Mouse (Mus musculus) liver, embryonic 16.5 days (tissue): ENCODE results near the gene Mymx. TPM values are rescaled to one million over a fixed set of nuclear protein-coding genes. Genes with fewer than 3 reads are reported as not detected.

ENCODE experiments used
- ATAC-seq: fragments of 200-750 bp; cut with Nextera tagmentation; 2 replicates; pipeline ENCODE4 v1.8.0; 2017; ENCODE audit warnings: low read depth, mild to moderate bottlenecking, moderate number of reproducible peaks, moderate library complexity
- H3K27ac ChIP-seq: fragments of 300-500 bp; sonication (generic); 2 replicates; pipeline ENCODE4 v1.5.1; 2014; ENCODE audit warnings: mild to moderate bottlenecking, low read length
- H3K27me3 ChIP-seq: fragments of 300-500 bp; sonication (generic); 2 replicates; pipeline ENCODE4 v1.6.1; 2014; ENCODE audit warnings: low read depth, low read length, mixed read lengths; ENCODE audit not compliant: control insufficient read depth, insufficient read depth
- H3K36me3 ChIP-seq: fragments of 300-500 bp; sonication (generic); 2 replicates; pipeline ENCODE4 v1.6.1; 2014; ENCODE audit warnings: mild to moderate bottlenecking; ENCODE audit not compliant: control insufficient read depth, insufficient read depth
- H3K4me1 ChIP-seq: fragments of 300-500 bp; sonication (generic); 2 replicates; pipeline ENCODE4 v1.6.1; 2014; ENCODE audit warnings: low read depth, low read length, mixed read lengths; ENCODE audit not compliant: control insufficient read depth
- H3K4me2 ChIP-seq: fragments of 300-500 bp; sonication (generic); 2 replicates; pipeline ENCODE4 v1.6.1; 2014; ENCODE audit warnings: low read depth, low read length, mixed read lengths
- H3K4me3 ChIP-seq: fragments of 300-500 bp; sonication (generic); 2 replicates; pipeline ENCODE4 v1.5.1; 2014; ENCODE audit warnings: low read depth, mild to moderate bottlenecking, low read length
- H3K9ac ChIP-seq: fragments of 300-500 bp; sonication (generic); 2 replicates; pipeline ENCODE4 v1.6.1; 2014; ENCODE audit warnings: low read depth, low read length
- H3K9me3 ChIP-seq: fragments of 300-500 bp; sonication (generic); replicated peaks from 2 replicates; pipeline ENCODE4 v1.6.1; 2016; ENCODE audit warnings: low read length; ENCODE audit not compliant: control insufficient read depth
- WGBS: fragments of 180-500 bp; shearing (Covaris S2); extraction: QIAGEN DNeasy Blood & Tissue Kit; methylation state at CpG from one replicate; pipeline ENCODE4 v1.1.7; 2014; ENCODE audit not compliant: insufficient replicate concordance; 5-methylcytosine and 5-hydroxymethylcytosine counted together
- polyA plus RNA-seq: library from polyadenylated mRNA; unstranded; fragments of >200 nt; fragmentation: Nextera tagmentation; extraction: Ambion mirVana; gene quantifications from 2 replicates; pipeline ENCODE4 v1.2.1, GENCODE M21; 2015

Mymx gene
- polyA plus RNA-seq, 1 experiment from 2014 or later, result 0.35 TPM

DNA sequence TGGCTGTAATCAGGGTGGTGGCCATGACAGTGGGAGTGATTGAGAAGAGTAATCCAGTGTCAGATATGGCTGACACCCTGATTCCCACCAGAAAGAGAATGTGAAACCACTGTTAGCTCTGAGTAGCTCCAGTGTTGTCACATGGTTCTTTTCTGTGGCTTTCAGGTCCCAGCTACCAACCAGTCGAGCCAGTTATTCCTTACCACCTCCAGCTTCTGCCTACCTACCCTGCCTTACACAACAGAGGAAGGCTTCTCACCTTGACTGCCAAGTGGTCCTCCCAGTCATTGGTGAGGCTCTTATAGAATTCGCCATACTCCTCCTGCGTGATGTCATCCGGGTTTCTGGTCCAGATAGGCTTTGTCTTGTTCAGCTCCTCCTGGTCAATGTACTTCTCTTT, 31.9 kb downstream of the Mymx start:
- WGBS, result 69% methylated on average over 4 of the region's 4 CpGs
- Histone ChIP-seq H3K9ac (no peak overlapping the region), H3K27ac (no peak overlapping the region), H3K4me3 (no peak overlapping the region), H3K36me3 (peaks cover 52% of the 10 kb centered on the region), H3K4me2 (no peak overlapping the region), H3K27me3 (no peaks in the 10 kb centered on the region), H3K9me3 (no peaks in the 10 kb centered on the region), H3K4me1 (peaks cover 29% of the 10 kb centered on the region)
- no peak for ATAC-seq

DNA sequence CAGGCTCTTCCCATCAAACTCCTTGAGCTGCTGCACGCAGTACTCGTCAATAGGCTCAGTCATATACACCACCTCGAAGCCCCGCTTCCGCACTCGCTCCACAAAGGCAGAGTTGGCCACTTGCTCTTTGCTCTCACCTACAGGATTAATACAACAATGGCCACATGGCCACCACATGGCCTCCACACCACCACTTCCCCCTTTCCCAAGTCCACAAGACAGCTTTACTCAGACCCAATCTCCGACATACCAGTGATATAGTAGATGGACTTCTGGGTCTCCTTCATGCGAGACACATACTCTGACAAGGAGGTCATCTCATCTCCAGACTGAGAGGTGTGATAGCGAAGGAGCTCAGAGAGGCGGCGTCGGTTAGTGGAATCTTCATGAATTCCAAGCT, 32.9 kb downstream of the Mymx start:
- peaks cover 27% of the 10 kb centered on the region for H3K4me1 ChIP-seq
- no peak overlapping the region for H3K9ac ChIP-seq
- WGBS, result 85% methylated on average over 12 of the region's 12 CpGs
- no peak overlapping the region for H3K4me2 ChIP-seq
- no peaks in the 10 kb centered on the region for H3K27me3 ChIP-seq
- no peak for ATAC-seq
- no peaks in the 10 kb centered on the region for H3K9me3 ChIP-seq
- H3K27ac ChIP-seq, result no peak overlapping the region
- H3K4me3 ChIP-seq, result no peak overlapping the region
- H3K36me3 ChIP-seq, result peaks cover 52% of the 10 kb centered on the region

DNA sequence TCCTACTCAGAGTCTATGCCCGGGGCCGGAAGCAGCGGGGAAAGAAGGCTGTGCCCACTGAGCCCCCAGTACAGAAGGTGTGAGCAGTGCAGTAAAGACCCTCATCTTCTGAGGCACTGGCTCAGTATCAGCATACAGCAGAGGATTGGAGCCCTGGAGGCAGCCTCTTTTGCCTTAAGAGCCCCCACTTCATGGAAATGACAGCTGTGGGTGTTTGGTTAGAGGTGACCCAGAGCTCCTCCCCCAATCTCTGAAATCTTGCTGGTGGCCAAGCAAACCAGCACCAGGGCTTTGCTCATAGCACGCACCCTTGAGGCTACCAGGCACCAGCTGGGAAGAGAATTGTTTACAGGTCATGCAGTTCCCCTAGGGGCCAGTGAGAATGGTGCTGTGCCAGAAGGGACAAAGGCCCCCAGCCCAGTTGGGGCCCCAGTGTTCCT, 34.7 kb downstream of the Mymx start:
- peaks cover 23% of the 10 kb centered on the region for H3K4me1 ChIP-seq
- peaks cover 52% of the 10 kb centered on the region for H3K36me3 ChIP-seq
- no peaks in the 10 kb centered on the region for H3K27me3 ChIP-seq
- 40% methylated on average over 4 of the region's 4 CpGs for WGBS
- no peak overlapping the region for H3K4me3 ChIP-seq
- H3K4me2 ChIP-seq, result no peak overlapping the region
- no peaks in the 10 kb centered on the region for H3K9me3 ChIP-seq
- H3K9ac ChIP-seq, result no peak overlapping the region
- ATAC-seq, result no peak
- no peak overlapping the region for H3K27ac ChIP-seq

DNA sequence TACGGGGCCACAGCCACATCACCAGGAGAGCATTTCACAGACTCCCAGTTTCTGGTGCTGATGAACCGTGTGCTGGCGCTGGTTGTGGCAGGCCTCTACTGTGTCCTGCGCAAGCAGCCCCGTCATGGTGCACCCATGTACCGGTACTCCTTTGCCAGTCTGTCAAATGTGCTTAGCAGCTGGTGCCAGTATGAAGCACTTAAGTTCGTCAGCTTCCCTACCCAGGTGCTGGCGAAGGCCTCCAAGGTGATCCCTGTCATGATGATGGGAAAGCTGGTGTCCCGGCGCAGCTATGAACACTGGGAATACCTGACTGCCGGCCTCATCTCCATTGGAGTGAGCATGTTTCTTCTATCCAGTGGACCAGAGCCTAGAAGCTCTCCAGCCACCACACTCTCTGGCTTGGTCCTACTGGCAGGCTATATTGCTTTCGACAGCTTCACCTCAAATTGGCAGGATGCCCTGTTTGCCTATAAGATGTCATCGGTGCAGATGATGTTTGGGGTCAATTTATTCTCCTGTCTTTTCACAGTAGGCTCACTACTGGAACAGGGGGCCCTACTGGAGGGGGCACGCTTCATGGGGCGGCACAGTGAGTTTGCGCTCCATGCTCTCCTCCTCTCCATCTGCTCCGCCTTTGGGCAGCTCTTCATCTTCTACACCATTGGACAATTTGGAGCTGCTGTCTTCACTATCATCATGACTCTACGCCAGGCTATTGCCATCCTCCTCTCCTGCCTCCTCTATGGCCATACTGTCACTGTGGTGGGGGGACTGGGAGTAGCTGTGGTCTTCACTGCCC, 35.3 kb downstream of the Mymx start:
- Histone ChIP-seq H3K9ac (no peak overlapping the region), H3K9me3 (no peaks in the 10 kb centered on the region), H3K4me1 (peaks cover 23% of the 10 kb centered on the region), H3K4me3 (no peak overlapping the region), H3K4me2 (no peak overlapping the region), H3K27me3 (no peaks in the 10 kb centered on the region), H3K27ac (no peak overlapping the region), H3K36me3 (peaks cover 50% of the 10 kb centered on the region)
- WGBS, result 60% methylated on average over 18 of the region's 18 CpGs
- ATAC-seq, result no peak

DNA sequence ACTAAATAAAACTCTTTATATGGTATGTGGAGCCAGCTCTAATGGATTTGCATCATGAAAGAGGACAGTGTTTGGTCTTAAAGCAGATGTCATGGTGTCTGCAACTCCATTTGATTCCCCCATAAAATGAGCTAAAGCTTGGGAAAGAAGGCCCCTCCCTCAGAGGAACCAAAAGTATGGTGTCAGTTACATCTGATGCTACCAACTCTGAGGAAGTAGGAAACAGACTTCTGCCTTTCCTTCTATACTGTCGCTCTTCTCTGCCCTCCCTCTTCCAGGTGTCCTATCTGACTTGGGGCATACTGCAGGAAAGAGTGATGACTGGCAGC, 35.9 kb downstream of the Mymx start:
- H3K4me1 ChIP-seq, result peaks cover 20% of the 10 kb centered on the region
- H3K9me3 ChIP-seq, result no peaks in the 10 kb centered on the region
- H3K4me3 ChIP-seq, result no peak overlapping the region
- no peak overlapping the region for H3K4me2 ChIP-seq
- WGBS, result 46% methylated on average over 1 of the region's 1 CpGs
- H3K27ac ChIP-seq, result no peak overlapping the region
- H3K36me3 ChIP-seq, result peaks cover 44% of the 10 kb centered on the region
- H3K9ac ChIP-seq, result no peak overlapping the region
- ATAC-seq, result no peak
- H3K27me3 ChIP-seq, result no peaks in the 10 kb centered on the region

DNA sequence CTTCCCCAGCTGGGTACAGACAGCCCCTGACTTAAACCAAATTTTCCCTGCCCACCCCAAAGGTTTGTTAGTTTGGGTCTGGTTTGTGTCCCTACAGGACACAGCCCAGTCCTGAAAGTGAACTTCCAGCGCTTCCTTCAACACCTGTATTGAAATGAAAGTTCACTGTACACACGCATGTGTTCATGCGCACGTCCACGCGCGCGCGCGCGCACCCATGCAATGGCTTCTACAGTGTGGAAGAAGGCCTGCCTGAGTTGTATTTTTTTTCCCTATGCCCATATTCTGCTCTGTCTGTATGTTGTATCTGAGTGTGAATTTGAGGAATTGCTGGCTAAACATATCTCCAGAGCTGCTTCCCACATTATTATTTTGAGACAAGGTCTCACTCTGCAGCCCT, 36.8 kb downstream of the Mymx start:
- Histone ChIP-seq H3K4me2 (peak overlapping the region; percentile 77), H3K4me1 (peaks cover 18% of the 10 kb centered on the region), H3K27ac (no peak overlapping the region), H3K9me3 (no peaks in the 10 kb centered on the region), H3K36me3 (peaks cover 35% of the 10 kb centered on the region), H3K4me3 (peak overlapping the region; percentile 69), H3K9ac (peak overlapping the region; percentile 77; the same call in 1 of the 2 replicates), H3K27me3 (no peaks in the 10 kb centered on the region)
- 92% methylated on average over 11 of the region's 11 CpGs for WGBS
- ATAC-seq, result no peak

DNA sequence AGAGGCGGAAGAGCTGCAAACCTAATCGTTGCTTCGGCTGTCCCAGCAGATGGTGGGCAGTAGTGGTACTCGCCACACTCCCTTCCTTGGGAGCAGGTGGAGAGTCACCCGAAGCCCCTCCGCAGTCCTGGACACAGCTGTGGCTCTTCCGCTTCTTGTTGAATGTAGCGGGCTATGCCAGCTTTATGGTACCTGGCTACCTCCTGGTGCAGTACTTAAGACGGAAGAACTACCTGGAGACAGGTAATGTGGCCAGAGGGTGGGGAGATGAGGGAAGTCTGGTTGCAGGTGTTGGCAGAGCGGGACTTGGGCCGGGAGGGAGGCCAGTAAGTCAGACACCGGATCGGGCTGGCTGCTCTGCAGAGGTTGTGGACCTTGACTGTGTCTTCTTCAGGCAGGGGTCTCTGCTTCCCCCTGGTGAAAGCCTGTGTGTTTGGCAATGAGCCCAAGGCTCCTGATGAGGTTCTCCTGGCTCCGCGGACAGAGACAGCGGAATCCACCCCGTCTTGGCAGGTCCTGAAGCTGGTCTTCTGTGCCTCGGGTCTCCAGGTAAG, 37.3 kb downstream of the Mymx start:
- Histone ChIP-seq H3K4me3 (peak overlapping the region; percentile 69), H3K9ac (peak overlapping the region; percentile 77), H3K4me1 (peaks cover 16% of the 10 kb centered on the region), H3K9me3 (no peaks in the 10 kb centered on the region), H3K36me3 (peaks cover 30% of the 10 kb centered on the region), H3K4me2 (peak overlapping the region; percentile 77), H3K27me3 (no peaks in the 10 kb centered on the region), H3K27ac (peak overlapping the region; percentile 39; the same call in 1 of the 2 replicates)
- 18% methylated on average over 18 of the region's 18 CpGs for WGBS
- ATAC-seq, result no peak

DNA sequence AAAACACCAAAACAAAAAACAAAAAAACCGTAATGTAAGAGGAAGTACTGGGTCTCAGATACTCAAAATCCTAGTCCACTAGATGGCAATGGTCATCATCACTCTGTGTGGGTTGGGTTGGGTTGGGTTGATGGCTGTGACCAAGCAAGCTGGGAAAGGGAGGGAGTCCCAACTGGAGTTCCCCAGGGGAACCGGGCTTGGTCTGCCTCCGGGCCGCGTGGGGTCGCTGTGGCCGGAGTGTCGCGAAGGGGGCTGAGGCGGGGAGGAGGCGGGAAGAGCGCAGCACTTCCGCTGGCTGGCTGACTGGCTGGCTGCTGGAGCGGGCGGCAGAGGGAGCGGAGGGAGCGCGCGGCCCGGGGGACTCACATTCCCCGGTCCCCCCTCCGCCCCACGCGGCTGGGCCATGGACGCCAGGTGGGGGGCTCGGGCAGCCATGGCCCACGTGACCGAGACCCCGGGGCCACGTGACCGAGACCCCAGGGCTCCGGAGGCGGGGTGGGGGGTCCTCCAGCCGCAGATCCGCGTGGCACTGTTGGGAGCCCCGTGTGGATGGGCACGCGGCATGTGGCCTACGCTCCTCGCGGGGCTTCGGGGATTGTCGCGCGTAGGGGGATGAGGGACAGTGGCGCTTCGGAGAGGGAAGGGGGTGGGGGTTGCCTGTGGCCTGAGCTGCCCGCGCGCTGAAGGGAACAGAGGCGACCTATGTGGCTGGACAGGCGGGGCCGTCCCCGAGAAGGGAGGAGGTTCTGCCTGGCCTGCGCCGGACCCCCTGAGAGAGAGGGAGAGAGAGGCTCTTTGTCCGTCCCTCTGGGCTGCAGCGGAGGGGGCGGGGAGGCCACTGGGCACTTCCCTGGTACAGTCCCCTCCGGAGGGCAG, 38.0 kb downstream of the Mymx start, which contains the start of gene Slc35b2:
TSS of gene Slc35b2 (plus strand) at position 220 of the 876 bp plus-strand sequence.
- H3K4me1 ChIP-seq, result peaks cover 16% of the 10 kb centered on the region
- peaks cover 23% of the 10 kb centered on the region for H3K36me3 ChIP-seq
- 0% methylated on average over 46 of the region's 61 CpGs for WGBS
- peak within 1 kb of the TSS; percentile 77 for H3K9ac ChIP-seq
- peak within 1 kb of the TSS; percentile 77 for H3K4me2 ChIP-seq
- peak within 1 kb of the TSS; percentile 39; the same call in 1 of the 2 replicates for H3K27ac ChIP-seq
- H3K27me3 ChIP-seq, result no peaks in the 10 kb centered on the region
- no peaks in the 10 kb centered on the region for H3K9me3 ChIP-seq
- ATAC-seq, result peak; percentile 86
- peak within 1 kb of the TSS; percentile 69 for H3K4me3 ChIP-seq
